Mouse (Mus musculus): ENCODE measurements at regions not wholly inside any gene's neighbourhood (a gene's known extent, or its start where the extent isn't known, plus 50 kb on each side); places are given as distances from the start of the nearest gene placed in this dataset.

- no peak overlapping the region for H3K4me3 ChIP-seq (ENCODE audit: control insufficient read depth in 1 of 2, insufficient read depth in 1 of 2, low read depth in 2 of 2, low read length in 2 of 2)
- no peaks in the 10 kb centered on the region for H3K9me3 ChIP-seq (replicated peaks; ENCODE audit: insufficient read depth, low read length)
- DNase-seq (ENCODE audit: low read depth, low spot score) = no peak
- no peaks in the 10 kb centered on the region for H3K79me2 ChIP-seq (ENCODE audit: control insufficient read depth, insufficient read depth, low read length, poor library complexity)
- TF ChIP-seq ZC3H11A (IDR thresholded peaks at IDR 0.05; ENCODE audit: low read depth, low read length) (no peak), E2F4 (IDR thresholded peaks at IDR 0.05; ENCODE audit: borderline replicate concordance, low read depth, low read length) (no peak), NRF1 (IDR thresholded peaks at IDR 0.05; ENCODE audit: insufficient read depth, low read depth, low read length, poor library complexity, severe bottlenecking) (no peak), SIN3A (IDR thresholded peaks at IDR 0.05; ENCODE audit: low read length) (no peak), CHD2 (IDR thresholded peaks at IDR 0.05; ENCODE audit: low read length) (no peak), TCF12 (IDR thresholded peaks at IDR 0.05; ENCODE audit: low read depth, low read length) (no peak), BHLHE40 (IDR thresholded peaks at IDR 0.05; ENCODE audit: borderline replicate concordance, low read depth, low read length) (no peak), TBP (IDR thresholded peaks at IDR 0.05; ENCODE audit: low read depth, low read length) (no peak), UBTF (IDR thresholded peaks at IDR 0.05; ENCODE audit: borderline replicate concordance, insufficient read depth, low read depth, low read length) (no peak), POLR2A (IDR thresholded peaks at IDR 0.05; ENCODE audit: control insufficient read depth in 1 of 2, insufficient read depth in 1 of 2, low read depth in 1 of 2, low read length in 2 of 2, poor library complexity in 1 of 2) (no peak), TAL1 (IDR thresholded peaks at IDR 0.05; ENCODE audit: low read length) (no peak), RAD21 (IDR thresholded peaks at IDR 0.05; ENCODE audit: low read depth, low read length) (no peak), MEF2A (IDR thresholded peaks at IDR 0.05; ENCODE audit: extremely low read depth, insufficient replicate concordance, low read depth, low read length, poor library complexity, severe bottlenecking) (no peak), ETS1 (IDR thresholded peaks at IDR 0.05; ENCODE audit: low read depth, low read length) (no peak), EP300 (IDR thresholded peaks at IDR 0.05; ENCODE audit: low read depth in 1 of 2, low read length in 2 of 2) (no peak), CTCF (IDR thresholded peaks at IDR 0.05 in 2 of 3, conservative IDR thresholded peaks at IDR 0.05 in 1 of 3; ENCODE audit: control insufficient read depth in 1 of 3, insufficient read depth in 1 of 3, low read depth in 2 of 3, low read length in 3 of 3, poor library complexity in 1 of 3, severe bottlenecking in 1 of 3) (no peak), POLR2AphosphoS2 (IDR thresholded peaks at IDR 0.05; ENCODE audit: low read length) (no peak), ZMIZ1 (IDR thresholded peaks at IDR 0.05; ENCODE audit: low read depth, low read length) (no peak), HCFC1 (IDR thresholded peaks at IDR 0.05; ENCODE audit: low read depth, low read length) (no peak)
- no peaks in the 10 kb centered on the region for H3K27me3 ChIP-seq (ENCODE audit: control insufficient read depth in 1 of 2, insufficient read depth in 2 of 2, low read length in 2 of 2)
- no peaks in the 10 kb centered on the region for H3K4me1 ChIP-seq (ENCODE audit: control insufficient read depth in 1 of 2, insufficient read depth in 2 of 2, low read length in 2 of 2)
- H3K36me3 ChIP-seq (ENCODE audit: control insufficient read depth in 1 of 2, insufficient read depth in 2 of 2, low read length in 2 of 2) = no peaks in the 10 kb centered on the region
- no peak overlapping the region for H3K9ac ChIP-seq (ENCODE audit: control insufficient read depth, low read depth, low read length, poor library complexity, severe bottlenecking)
- H3K27ac ChIP-seq (ENCODE audit: control insufficient read depth, low read depth, low read length) = no peak overlapping the region
Observed at GRCm38 (mm10) chr14:58842196-58842886, 300.4 kb downstream of the 1700129C05Rik start.

DNA sequence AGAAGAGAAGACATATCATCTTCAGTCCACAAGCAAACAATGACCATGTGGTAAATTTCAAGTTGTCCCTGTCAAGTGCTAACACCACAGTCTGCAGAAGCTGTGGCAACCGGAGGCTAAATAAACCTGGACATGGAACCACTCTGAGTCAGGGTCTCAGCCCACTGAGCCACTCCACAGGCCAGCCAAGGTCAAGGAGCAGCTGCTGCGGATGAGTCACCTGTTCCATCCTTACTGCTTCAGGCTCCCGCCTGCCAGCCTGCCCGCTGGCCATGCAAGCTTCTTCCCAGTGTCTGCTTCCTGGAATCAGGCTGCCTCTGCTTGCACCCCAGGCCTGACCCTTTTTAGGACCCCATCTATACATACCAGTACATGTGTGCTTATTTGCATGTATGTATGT lies 319.8 kb downstream of the 1700129C05Rik start:
- Histone ChIP-seq H3K36me3 (ENCODE audit: control insufficient read depth in 1 of 2, insufficient read depth in 2 of 2, low read length in 2 of 2) (no peaks in the 10 kb centered on the region), H3K9me3 (replicated peaks; ENCODE audit: insufficient read depth, low read length) (no peaks in the 10 kb centered on the region), H3K9ac (ENCODE audit: control insufficient read depth, low read depth, low read length, poor library complexity, severe bottlenecking) (no peak overlapping the region), H3K4me3 (ENCODE audit: control insufficient read depth in 1 of 2, insufficient read depth in 1 of 2, low read depth in 2 of 2, low read length in 2 of 2) (no peak overlapping the region), H3K4me1 (ENCODE audit: control insufficient read depth in 1 of 2, insufficient read depth in 2 of 2, low read length in 2 of 2) (no peaks in the 10 kb centered on the region), H3K27ac (ENCODE audit: control insufficient read depth, low read depth, low read length) (no peak overlapping the region), H3K79me2 (ENCODE audit: control insufficient read depth, insufficient read depth, low read length, poor library complexity) (no peaks in the 10 kb centered on the region), H3K27me3 (ENCODE audit: control insufficient read depth in 1 of 2, insufficient read depth in 2 of 2, low read length in 2 of 2) (no peaks in the 10 kb centered on the region)
- no peak for TF ChIP-seq RCOR1 (IDR thresholded peaks at IDR 0.05; ENCODE audit: low read depth, low read length)
- no peak for TF ChIP-seq MAX (IDR thresholded peaks at IDR 0.05; ENCODE audit: low read length)
- TF ChIP-seq TAL1 (IDR thresholded peaks at IDR 0.05; ENCODE audit: low read length) = no peak
- TF ChIP-seq TCF12 (IDR thresholded peaks at IDR 0.05; ENCODE audit: low read depth, low read length) = no peak
- TF ChIP-seq NRF1 (IDR thresholded peaks at IDR 0.05; ENCODE audit: insufficient read depth, low read depth, low read length, poor library complexity, severe bottlenecking) = no peak
- TF ChIP-seq ETS1 (IDR thresholded peaks at IDR 0.05; ENCODE audit: low read depth, low read length) = no peak
- TF ChIP-seq POLR2AphosphoS5 (IDR thresholded peaks at IDR 0.05; ENCODE audit: borderline replicate concordance, low read depth, low read length) = no peak
- TF ChIP-seq SIN3A (IDR thresholded peaks at IDR 0.05; ENCODE audit: low read length) = no peak
- no peak for TF ChIP-seq MYC (IDR thresholded peaks at IDR 0.05; ENCODE audit: low read depth, low read length)
- DNase-seq (ENCODE audit: low read depth, low spot score) = no peak

Measured in MEL (cell line).